Mouse (Mus musculus) heart, adult 2 months (tissue): ENCODE data around the gene Cpne5. TPM values are rescaled to one million over a fixed set of nuclear protein-coding genes. Genes with fewer than 3 reads are reported as not detected.

ENCODE experiments used
- DNase-seq, 2 experiments: peaks; one replicate each; pipeline ENCODE4 v3.0.0; 2021
- H3K27ac ChIP-seq: fragments of 200-600 bp; 2 replicates; pipeline ENCODE4 v1.8.1; 2022
- H3K27me3 ChIP-seq: fragments of 200-500 bp; 2 replicates; pipeline ENCODE4 v1.6.1; 2012; ENCODE audit warnings: mild to moderate bottlenecking, low read length, inconsistent platforms, mixed read lengths; ENCODE audit not compliant: control insufficient read depth, insufficient read depth
- H3K36me3 ChIP-seq: fragments of 200-500 bp; 2 replicates; pipeline ENCODE4 v1.6.1; 2012; ENCODE audit warnings: low read length, inconsistent platforms; ENCODE audit not compliant: control insufficient read depth, insufficient read depth
- H3K4me1 ChIP-seq: fragments of 200-500 bp; 2 replicates; pipeline ENCODE4 v1.6.1; 2011; ENCODE audit warnings: low read length; ENCODE audit not compliant: control insufficient read depth, insufficient read depth
- H3K4me3 ChIP-seq: fragments of 200-600 bp; 2 replicates; pipeline ENCODE4 v1.8.1; 2022
- H3K79me2 ChIP-seq: fragments of 200-500 bp; replicated peaks from 2 replicates; pipeline ENCODE4 v1.6.1; 2012; ENCODE audit warnings: mild to moderate bottlenecking, inconsistent platforms, low read length, moderate library complexity, mixed read lengths; ENCODE audit not compliant: control insufficient read depth, insufficient read depth
- H3K9ac ChIP-seq: fragments of 200-500 bp; 2 replicates; pipeline ENCODE4 v1.6.1; 2012; ENCODE audit warnings: low read depth, mild to moderate bottlenecking, control low read depth, inconsistent platforms, low read length, mixed read lengths
- CTCF ChIP-seq: fragments of 200-600 bp; IDR thresholded peaks from 2 replicates; pipeline ENCODE4 v1.8.1; 2022; ENCODE audit warnings: antibody characterized with exemption, mild to moderate bottlenecking, moderate library complexity
- EP300 ChIP-seq: fragments of 200-500 bp; IDR thresholded peaks from 2 replicates; pipeline ENCODE4 v1.6.1; 2011; ENCODE audit warnings: low read depth, low read length, control low read depth; ENCODE audit not compliant: insufficient read depth
- POLR2A ChIP-seq: fragments of 200-500 bp; IDR thresholded peaks from 2 replicates; pipeline ENCODE4 v1.6.1; 2011; ENCODE audit warnings: mild to moderate bottlenecking, low read depth, low read length, control low read depth; ENCODE audit not compliant: insufficient read depth
- WGBS: fragments of 180-500 bp; shearing (Covaris S2); methylation state at CpG from one replicate; pipeline ENCODE4 v1.1.7; 2018; 5-methylcytosine and 5-hydroxymethylcytosine counted together
- intact Hi-C: fragments of 180-260 bp; cut with DNase I; formaldehyde crosslinking; loops from one replicate; pipeline ENCODE4 v1.15.1; 2025
- long read RNA-seq: library from polyadenylated mRNA; stranded (forward); transcript quantifications from one replicate; pipeline ENCODE4 v2.0.0, GENCODE M21; 2021
- polyA plus RNA-seq: library from polyadenylated mRNA; depleted of rRNA; stranded (reverse); fragments of >200 nt; gene quantifications from 2 replicates; pipeline ENCODE4 v1.2.3, GENCODE M21; 2012; rRNA removed
- total RNA-seq, 2 experiments: library from RNA; stranded (reverse); gene quantifications; 2 replicates each; pipeline ENCODE4 v1.2.3; 2021

Cpne5 gene
- 1 to 10 TPM; 4.4 to 5.2 TPM for total RNA-seq
- 10.7 and 11.2 TPM in 2 replicates for polyA plus RNA-seq
- long read RNA-seq, partial matches to known transcripts = 1 of 1 reads
- long read RNA-seq, other reads (novel, unspliced or antisense) = 0 of 1 reads

- no peak for TF ChIP-seq CTCF
- TF ChIP-seq POLR2A = no peak
- no peak for TF ChIP-seq EP300
- Histone ChIP-seq H3K4me1 (no peaks in the 10 kb centered on the region), H3K4me3 (peak within 1 kb of the TSS; percentile 43), H3K27ac (no peak within 1 kb of the TSS), H3K9ac (peak within 1 kb of the TSS; percentile 43), H3K36me3 (no peaks in the 10 kb centered on the region), H3K27me3 (peaks cover 3% of the 10 kb centered on the region; the same call in 1 of the 2 replicates), H3K79me2 (no peaks in the 10 kb centered on the region)
- no peak for DNase-seq
- intact Hi-C loops = loop anchor here (2.0 kb wide), 1 partner anchor 53 kb away; no protein-coding TSS in a partner anchor
- 2% methylated on average over 58 of the region's 73 CpGs for WGBS
These were observed at the start of gene Cpne5 for GRCm38 (mm10) chr17:29237772-29238420. Gene Cpne5, minus strand, starts transcription at chr17:29238167.

- Histone ChIP-seq H3K9ac (no peak overlapping the region), H3K27ac (no peak overlapping the region), H3K79me2 (no peaks in the 10 kb centered on the region; the same call in none of the 2 replicates), H3K27me3 (no peaks in the 10 kb centered on the region), H3K4me1 (peaks cover 2% of the 10 kb centered on the region; the same call in 1 of the 2 replicates), H3K36me3 (no peaks in the 10 kb centered on the region), H3K4me3 (no peak overlapping the region)
- 85% methylated on average over 21 of the region's 21 CpGs for WGBS
- no peak for DNase-seq
- TF ChIP-seq EP300 = no peak
- TF ChIP-seq CTCF = no peak
- TF ChIP-seq POLR2A = no peak
- intact Hi-C loops = no loop called here
These were observed 44.4 kb upstream of the Cpne5 start for GRCm38 (mm10) chr17:29282216-29282952.

GRCm38 (mm10) chr17:29281541-29281940 is 43.6 kb upstream of the Cpne5 start:
- H3K27me3 ChIP-seq = no peaks in the 10 kb centered on the region
- H3K9ac ChIP-seq = no peak overlapping the region
- no peak for DNase-seq
- peaks cover 2% of the 10 kb centered on the region; the same call in 1 of the 2 replicates for H3K4me1 ChIP-seq
- H3K79me2 ChIP-seq = no peaks in the 10 kb centered on the region; the same call in none of the 2 replicates
- no peak overlapping the region for H3K27ac ChIP-seq
- 82% methylated on average over 5 of the region's 5 CpGs for WGBS
- no peak for TF ChIP-seq EP300
- TF ChIP-seq CTCF = no peak
- no peak for TF ChIP-seq POLR2A
- no peaks in the 10 kb centered on the region for H3K36me3 ChIP-seq
- no peak overlapping the region for H3K4me3 ChIP-seq
- intact Hi-C loops = no loop called here

- H3K36me3 ChIP-seq = no peaks in the 10 kb centered on the region; the same call in 1 of the 2 replicates
- WGBS = 97% methylated on average over 5 of the region's 5 CpGs
- no peaks in the 10 kb centered on the region for H3K27me3 ChIP-seq
- peaks cover 2% of the 10 kb centered on the region; the same call in 1 of the 2 replicates for H3K4me1 ChIP-seq
- no peak overlapping the region for H3K27ac ChIP-seq
- no peaks in the 10 kb centered on the region; the same call in 1 of the 2 replicates for H3K79me2 ChIP-seq
- no peak overlapping the region for H3K9ac ChIP-seq
- no peak for DNase-seq
- TF ChIP-seq CTCF (no peak), EP300 (no peak), POLR2A (no peak)
- intact Hi-C loops = no loop called here
- no peak overlapping the region for H3K4me3 ChIP-seq
These were observed 42.5 kb upstream of the Cpne5 start for GRCm38 (mm10) chr17:29280422-29280821.

GRCm38 (mm10) chr17:29273889-29274288 is 35.9 kb upstream of the Cpne5 start:
- Histone ChIP-seq H3K27me3 (no peaks in the 10 kb centered on the region), H3K4me1 (peaks cover 7% of the 10 kb centered on the region), H3K4me3 (peak overlapping the region; percentile 17; the same call in 1 of the 2 replicates), H3K9ac (peak overlapping the region; percentile 3; the same call in 1 of the 2 replicates), H3K79me2 (no peaks in the 10 kb centered on the region), H3K36me3 (no peaks in the 10 kb centered on the region; the same call in 1 of the 2 replicates), H3K27ac (peak overlapping the region; percentile 79)
- intact Hi-C loops = no loop called here
- DNase-seq = peak; percentile 58 to 77
- 16% methylated on average over 11 of the region's 11 CpGs for WGBS
- TF ChIP-seq POLR2A = no peak
- 0 out of 2 replicates have a peak, but pooled peaks have one; percentile 16 for TF ChIP-seq EP300
